Mouse (Mus musculus) skeletal muscle tissue, adult 2 months (tissue): ENCODE measurements at regions not wholly inside any gene's neighbourhood (a gene's known extent, or its start where the extent isn't known, plus 50 kb on each side); places are given as distances from the start of the nearest gene placed in this dataset.
A peak's percentile ranks its signal among the peaks of the same experiment; 100 is the strongest.

ENCODE experiments used
- DNase-seq: peaks from one replicate; pipeline ENCODE4 v3.0.0-alpha.2; 2012; ENCODE audit warnings: low read depth, low spot score

GRCm38 (mm10) chr7:133244601-133245000, 120.4 kb upstream of the Ctbp2 start:
- no peak for DNase-seq

DNA sequence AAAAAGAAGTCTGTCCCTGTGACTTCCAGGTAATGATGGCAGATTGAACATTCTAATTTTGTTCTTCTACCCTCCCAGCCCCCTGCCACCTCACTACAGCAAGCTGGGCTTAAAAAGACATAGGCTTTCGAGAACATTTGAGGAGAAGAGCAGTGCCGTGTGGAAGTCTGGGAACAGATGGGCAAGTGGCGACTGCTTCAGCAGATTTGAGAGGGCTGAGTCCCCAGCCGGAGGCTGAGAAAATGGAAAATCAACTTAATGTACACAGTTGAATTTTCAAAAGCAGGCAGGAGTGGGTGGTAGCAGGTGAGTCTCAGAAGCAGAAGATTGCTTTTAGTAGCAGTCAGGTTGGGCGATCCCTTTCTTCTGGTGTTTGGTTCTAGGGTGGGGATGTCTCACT, 110.2 kb upstream of the Ctbp2 start:
- no peak for DNase-seq

DNA sequence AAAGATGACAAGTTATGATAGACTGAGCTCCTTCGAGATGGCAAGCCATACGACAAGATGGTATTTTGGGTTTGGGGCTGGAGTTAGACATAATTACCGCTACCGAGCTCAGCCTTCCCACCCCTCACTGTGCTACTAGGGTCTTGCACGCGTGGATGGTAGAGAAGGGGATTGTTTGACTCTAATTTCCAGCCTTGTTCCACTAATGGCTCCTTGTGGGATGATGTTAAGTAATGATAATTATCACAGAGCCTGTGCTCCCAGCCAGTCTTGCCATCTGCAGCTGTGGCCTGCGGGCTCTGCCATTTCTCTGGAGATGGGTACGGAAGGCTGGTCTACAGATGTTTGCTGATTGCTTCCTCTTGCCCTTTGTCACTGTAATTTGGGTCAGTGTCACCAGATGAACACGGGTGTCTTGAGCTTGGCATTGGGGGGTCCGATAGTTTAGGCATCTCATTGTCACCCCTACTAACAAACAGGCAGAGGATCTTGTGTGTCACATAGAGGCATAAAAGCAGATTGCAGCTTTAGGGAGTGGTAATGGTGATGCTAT, 108.8 kb upstream of the Ctbp2 start:
- DNase-seq, result no peak

- DNase-seq, result no peak
Observed at GRCm38 (mm10) chr7:133230806-133231205, 106.7 kb upstream of the Ctbp2 start.

GRCm38 (mm10) chr7:133223948-133224652, 99.9 kb upstream of the Ctbp2 start:
- DNase-seq, result no peak

DNA sequence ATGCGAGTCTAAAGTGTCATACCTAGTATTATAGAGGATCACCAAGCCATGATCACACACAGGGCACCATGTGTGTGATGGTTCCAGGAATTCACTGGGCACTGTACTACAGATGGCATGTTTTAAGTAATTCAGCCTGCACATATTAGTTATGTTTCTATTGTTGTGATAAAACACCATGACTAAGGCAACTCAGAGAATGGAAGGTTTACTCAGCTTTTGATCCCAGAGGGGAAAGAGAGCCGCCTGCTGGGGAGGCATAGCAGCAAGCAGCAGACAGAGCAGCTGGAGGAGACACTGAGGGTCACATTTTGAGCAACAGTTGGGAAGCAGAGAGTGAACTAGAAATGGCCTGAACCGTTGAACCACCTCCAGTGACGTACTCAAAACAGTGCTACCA, 88.2 kb upstream of the Ctbp2 start:
- DNase-seq, result no peak

DNA sequence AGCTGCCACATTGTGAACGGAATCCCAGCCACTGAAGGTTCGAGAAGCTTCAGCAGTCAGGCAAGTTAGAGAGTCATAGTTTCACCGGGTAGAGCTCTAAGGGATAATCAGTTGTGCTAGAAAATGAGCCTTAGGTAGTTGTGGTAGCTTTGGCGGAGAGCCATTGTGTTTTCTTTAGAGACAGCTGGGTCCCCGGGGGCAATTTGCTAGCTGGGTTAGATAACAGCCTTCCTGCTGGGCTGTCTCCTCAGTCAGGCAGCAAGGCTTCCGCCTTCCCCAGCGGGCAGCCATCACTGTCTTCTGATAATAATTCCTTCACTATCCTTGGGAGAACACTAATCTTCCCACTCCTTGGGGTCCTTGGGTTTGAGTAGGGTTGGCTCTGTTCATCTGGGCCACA, 81.5 kb upstream of the Ctbp2 start:
- DNase-seq, result no peak

GRCm38 (mm10) chr7:133204485-133204884, 80.3 kb upstream of the Ctbp2 start:
- no peak for DNase-seq

GRCm38 (mm10) chr7:133203933-133204332, 79.8 kb upstream of the Ctbp2 start:
- no peak for DNase-seq

- DNase-seq, result no peak
Observed at GRCm38 (mm10) chr7:133202092-133202880, 78.1 kb upstream of the Ctbp2 start.

- DNase-seq, result no peak
Observed at GRCm38 (mm10) chr7:133199046-133199445, 74.9 kb upstream of the Ctbp2 start.

DNA sequence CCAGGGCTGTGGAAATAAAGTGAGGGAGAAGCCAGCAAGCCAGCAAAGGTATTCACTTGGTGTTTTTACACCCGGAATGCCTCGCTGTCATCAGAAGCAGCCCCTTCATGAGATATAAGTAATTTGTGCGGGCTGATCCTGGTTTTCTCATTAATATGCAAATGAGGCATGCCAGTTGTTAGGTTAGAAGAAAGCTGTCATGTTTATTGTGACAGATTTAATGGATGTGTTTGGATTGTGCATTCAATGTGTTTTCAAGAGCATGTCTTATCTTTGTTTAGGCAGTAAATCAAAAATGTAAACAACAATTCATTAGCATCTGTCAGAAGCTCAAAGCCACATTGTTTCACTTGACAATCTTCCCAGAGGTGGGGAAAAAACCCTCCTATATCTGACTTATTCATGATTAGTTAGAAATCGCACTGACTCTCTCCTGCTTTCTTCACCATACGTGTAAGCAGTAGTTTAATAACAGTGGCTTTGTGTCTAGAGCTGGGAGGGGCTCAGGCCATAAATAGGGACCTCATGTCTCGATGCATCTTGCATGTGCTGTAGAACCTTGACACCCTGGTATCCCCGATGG, 65.8 kb upstream of the Ctbp2 start:
- DNase-seq, result no peak

- DNase-seq, result peak; percentile 68
Observed at GRCm38 (mm10) chr7:133185931-133186601, 61.9 kb upstream of the Ctbp2 start.

- DNase-seq, result no peak
Observed at GRCm38 (mm10) chr7:133184905-133185594, 60.9 kb upstream of the Ctbp2 start.

GRCm38 (mm10) chr7:133181388-133181787, 57.2 kb upstream of the Ctbp2 start:
- no peak for DNase-seq

- DNase-seq, result no peak
Observed at GRCm38 (mm10) chr7:133177179-133177575, 53.0 kb upstream of the Ctbp2 start.

- peak; percentile 44 for DNase-seq
Observed at GRCm38 (mm10) chr7:133176256-133177178, 52.4 kb upstream of the Ctbp2 start.
